Mouse (Mus musculus) ES-Bruce4 (cell line): ENCODE results near the gene Uqcc1.

Source experiments
- EP300 ChIP-seq: IDR thresholded peaks from 2 replicates; pipeline ENCODE4 v1.6.1; 2011; ENCODE audit warnings: low read depth, low read length; ENCODE audit not compliant: insufficient read depth
- POLR2A ChIP-seq: IDR thresholded peaks from one replicate; pipeline ENCODE4 v1.8.1; 2011; ENCODE audit warnings: low read length; ENCODE audit not compliant: insufficient read depth

- TF ChIP-seq POLR2A (no peak), EP300 (no peak)
Measured at GRCm38 (mm10) chr2:155946069-155946468, 16.0 kb upstream of the Uqcc1 start.
